Mouse (Mus musculus): Measurements from ENCODE around the gene Stk32b.

Stk32b gene

DNA sequence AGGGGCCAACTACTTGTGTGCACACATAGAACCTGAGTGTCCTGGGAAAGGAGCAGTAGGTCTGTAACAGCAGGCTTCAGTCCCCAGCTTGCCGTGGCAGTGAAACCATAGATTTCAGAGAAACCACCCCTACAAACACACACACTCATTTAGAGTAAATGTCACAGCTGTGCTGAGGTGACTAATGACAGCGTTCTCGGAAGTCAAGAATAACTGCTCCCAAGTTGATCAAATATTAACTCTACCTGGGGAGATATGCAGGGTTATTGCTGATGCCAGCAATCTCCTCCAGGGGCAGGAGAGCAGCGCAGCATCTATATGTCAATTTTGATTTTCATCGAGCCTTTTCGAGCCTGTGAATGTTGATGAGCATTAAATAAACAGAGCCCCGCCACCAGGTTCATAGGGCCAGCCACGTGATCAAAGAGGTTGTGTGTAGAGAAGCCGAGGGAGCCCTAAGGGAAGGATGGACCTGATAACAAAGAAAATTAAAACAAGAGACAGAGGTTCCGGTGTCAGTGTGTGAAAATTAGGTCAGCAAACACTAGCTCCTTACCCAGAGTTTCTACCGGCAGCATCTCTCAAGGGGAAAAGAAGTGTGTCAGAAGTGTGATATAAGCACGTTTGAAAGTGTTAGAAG, 210.0 kb downstream of the Stk32b start:
- no peak for DNase-seq

DNA sequence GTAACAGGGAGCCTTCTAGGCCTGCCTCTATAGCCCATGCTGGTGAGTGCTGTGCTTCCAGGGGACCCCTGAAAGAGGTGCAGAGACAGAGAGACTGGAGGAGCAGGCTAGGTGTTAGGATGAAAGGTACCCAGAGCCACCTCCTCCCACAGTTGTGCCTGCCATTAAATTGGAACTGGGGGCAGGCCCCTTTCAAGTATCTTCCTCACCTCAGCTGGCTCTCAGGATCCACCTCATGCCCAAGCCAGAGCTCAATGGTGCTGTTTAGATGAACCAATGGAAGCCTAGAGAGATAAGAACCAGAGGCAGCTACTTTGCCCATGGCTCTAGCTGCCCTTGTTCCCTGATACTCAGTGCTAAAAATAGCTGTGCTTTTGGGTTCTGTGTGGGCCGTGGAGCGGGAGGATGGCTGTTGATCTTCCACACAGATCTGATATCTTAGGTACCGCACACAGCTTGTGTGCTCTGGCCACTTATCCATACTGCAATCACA, 221.9 kb downstream of the Stk32b start:
- DNase-seq = no peak

DNA sequence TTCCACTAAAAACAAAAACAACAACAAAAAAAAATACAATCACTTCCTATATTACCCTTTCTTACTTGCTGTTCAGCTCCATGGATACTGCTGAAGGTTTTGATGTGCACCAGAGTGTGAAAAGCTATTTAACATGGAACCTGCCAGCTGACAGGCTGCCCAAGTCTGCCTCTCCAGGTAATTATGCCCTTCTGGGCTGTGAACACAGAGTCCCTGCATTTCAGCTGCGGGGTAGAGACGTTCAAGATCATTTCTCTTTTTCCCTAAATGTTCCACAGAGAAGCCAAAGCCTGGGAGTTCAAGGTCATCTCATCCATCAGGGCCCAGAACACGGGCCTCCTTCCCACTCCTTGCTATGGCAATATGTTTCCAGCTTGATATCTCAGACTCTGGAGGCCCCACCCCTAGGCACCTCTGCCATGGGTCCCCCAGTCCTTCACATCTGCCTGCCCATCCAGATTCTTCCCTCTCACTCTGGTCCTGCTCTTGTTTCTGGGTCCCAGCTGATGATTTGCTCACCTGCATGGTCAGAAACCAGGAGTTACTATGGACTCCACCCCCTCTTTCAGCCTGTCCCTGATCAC, 244.9 kb downstream of the Stk32b start:
- DNase-seq = peak; percentile 80 to 83

DNA sequence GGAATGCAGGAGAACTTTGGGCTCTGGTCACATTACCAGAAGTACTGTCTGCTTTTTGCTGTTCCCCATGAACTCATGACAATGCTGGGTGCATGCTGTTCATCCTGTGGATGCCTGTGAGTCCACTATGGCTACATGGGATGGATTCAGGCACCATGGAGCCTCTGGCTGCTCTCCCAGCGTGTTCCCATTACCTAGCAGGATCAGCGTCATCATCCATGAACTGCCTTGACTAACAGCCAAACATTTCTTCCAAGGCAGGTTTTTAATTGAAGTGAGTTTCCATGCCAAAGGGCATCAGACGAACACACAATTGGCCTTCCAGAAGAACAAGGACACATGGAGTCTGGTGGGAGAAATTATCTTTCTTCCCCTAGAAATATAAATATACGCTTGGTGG, 245.4 kb downstream of the Stk32b start:
- peak; percentile 73 to 76 for DNase-seq

DNA sequence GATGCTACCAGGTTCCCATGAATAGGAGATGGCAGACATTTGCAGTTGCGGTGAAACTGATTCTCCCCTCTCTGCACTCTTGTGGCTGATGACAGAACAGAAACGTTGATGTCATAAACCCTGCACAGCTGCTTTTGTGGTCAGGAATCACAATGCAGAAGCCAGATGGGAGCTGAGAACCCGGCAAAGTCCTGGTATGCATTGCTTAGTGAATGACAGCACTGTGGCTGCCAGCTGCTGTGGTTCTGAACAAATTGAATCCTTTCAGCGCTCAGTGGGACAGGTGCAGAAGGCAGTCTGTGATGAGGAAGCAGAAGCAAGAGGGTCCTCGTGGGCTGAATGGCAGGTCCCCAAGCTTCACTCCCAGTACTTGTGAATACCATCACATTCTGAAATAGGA, 247.9 kb downstream of the Stk32b start:
- no peak for DNase-seq

DNA sequence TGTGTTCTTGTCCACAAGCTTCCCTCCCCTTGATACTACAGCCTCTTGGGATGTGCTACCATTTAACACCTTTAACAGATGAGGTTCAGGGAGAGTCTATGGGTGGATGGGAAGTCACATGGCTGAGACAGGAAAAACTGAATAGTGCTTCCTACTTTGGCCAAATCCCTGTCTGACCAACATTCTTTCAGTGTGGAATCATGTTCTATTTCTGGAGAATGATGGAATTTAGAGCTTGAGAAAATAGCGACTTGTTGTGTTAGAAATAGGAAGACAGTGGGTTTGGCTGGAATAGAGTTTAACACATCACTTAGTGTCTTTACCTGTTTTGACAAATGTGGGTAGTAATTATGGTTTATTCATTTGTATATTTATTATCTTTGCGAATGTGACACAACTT, 249.3 kb downstream of the Stk32b start:
- DNase-seq = no peak

DNA sequence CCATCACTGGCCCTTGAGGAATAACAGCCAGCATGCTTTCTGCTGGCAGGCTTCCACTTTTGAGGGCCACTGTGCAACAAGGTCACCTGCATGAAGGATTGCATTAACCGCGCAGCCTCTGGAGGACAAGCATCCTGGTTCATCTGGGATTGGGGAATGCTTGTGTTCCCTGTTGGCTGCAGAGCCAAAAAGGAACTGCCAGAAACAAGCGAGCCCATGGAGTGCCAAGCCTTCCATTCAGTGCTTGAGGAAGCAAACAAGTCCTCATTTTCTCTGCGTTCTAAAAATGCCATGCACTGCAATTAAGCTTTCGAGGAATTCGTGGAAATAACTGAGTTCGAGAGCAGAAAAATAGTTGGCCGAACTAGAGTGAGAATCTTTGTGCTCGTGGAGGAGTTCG, 251.5 kb downstream of the Stk32b start:
- DNase-seq = peak in 1 of 2 experiments; percentile 7

DNA sequence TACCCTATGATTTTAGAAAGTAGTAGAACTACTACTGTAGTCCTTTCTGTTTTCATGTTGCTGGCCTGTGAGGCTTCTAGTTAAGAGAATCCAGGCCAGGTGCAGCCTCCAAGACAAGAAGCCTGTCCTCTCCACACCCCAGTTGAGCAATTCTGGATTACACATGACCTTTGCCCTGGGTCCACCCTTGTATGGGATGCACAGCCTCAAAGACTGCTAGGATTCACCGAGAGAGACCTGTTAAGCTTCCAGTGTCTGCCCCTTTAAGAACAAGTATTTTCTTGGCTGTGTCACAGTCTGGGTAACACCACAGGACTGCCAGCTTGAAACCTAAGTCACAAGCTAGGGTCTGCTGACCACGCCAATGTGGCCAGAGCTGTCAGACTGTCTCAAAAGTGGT, 258.7 kb downstream of the Stk32b start:
- DNase-seq = no peak

DNA sequence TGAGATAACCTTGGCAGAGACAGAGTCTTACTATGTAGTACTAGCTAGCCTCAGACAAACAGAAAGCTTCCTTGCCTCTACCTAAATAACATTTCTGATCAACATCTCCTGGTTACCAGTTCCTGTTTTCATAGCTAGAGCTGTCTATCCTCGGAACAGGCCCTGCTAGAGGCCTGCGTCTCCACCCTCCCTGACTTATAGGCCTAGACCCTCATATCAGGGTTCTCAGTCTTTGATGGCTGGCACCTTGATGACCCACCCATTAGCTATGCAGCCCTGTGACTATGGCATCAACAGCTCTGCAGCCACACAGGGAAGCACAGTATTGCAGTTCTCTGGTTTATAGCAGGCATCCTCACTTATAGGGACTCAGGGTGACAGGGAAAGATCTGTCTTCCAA, 259.1 kb downstream of the Stk32b start:
- no peak for DNase-seq

DNA sequence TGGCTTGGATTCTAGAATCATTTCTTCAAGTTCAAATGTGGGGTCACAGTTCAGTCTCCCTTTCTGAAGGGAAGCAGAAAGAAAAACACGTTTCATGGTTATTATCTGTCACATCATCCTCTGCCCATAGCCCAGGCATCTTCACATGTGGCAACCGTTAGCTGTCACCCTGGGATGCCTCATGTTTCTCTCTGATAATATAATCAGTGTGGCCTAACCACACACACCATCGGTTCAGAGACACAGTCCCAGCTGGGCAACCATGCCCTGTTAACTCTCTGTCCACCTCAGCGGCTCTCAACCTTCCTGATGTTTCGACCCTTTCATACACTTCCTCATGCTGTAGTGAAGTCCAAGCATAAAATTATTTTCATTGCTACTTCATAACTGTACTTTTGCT, 259.8 kb downstream of the Stk32b start:
- no peak for DNase-seq

DNA sequence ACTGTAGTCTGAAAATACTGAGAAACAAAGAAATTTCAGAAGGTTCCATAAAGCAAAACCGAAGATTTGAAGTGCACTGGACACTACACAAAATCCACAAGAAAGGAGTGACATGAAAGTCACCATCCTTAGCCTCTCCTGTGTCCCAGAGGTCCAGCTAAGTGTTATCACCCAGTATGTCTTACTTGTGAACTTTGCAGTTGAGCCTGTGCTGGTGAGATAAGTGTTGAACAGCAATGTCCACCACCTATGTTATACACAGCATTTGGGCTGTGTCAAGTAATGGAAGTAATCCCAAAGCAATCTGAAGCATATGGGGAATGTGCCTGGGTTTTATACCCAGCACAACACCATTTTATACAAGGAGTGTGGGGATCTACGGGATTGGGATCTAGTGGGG, 260.4 kb downstream of the Stk32b start:
- DNase-seq = no peak

DNA sequence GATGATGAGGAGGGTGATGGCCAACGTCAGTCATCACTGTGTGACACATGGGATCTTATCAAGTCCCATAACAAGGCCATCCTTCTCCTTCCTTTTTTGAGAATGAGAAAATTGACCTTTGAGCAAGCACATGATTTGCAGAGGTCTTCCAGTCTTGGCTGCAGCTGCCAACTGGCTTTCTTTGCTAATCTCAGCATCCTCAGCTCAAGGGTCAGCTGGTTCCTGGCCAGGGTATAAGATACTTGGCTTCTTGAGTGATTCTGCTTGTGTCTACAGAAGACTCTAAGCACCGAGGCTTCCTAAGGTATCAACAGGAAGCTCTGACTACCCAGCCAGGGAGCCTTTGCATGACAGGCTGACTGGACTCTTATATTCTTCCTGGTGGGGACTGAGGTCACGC, 269.4 kb downstream of the Stk32b start:
- no peak for DNase-seq

DNA sequence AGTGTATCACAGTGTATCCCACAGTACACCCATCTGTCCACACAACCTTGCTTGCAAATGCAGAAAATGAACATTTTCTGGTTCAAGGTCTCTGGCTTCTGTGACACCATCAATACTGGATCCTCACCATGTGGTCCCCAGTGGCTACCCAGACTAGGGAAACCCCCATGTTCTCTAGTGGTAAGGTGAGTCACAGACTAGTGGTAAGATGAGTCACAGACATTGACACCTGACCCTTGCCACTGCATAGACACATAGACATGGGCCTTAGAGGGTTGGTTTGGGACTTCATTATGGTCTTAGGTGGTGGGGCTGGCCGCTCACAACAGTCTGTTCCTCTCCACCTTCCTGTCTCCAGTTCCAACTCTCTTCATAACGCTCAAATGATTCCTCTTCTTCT, 274.2 kb downstream of the Stk32b start:
- no peak for DNase-seq

DNA sequence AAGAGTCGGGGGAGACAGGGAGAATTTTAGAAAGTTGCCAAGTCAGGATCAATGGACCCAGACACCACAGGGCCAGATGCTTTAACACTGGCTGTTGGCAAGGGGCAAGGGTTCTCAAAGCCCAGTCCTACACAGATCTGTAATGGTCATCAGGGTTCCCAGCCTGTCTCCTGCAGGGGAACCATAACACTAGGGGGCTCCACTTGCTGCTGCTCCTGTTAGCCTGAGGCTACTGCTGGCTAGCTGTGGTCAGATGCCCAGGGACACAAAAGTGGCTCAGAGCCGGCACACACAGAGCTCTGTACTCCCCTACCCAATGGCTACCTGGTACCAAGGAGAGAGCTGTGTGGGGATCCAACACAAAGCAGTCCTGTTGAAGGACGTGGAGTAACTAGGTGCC, 281.6 kb downstream of the Stk32b start:
- DNase-seq = peak; percentile 27 to 28

DNA sequence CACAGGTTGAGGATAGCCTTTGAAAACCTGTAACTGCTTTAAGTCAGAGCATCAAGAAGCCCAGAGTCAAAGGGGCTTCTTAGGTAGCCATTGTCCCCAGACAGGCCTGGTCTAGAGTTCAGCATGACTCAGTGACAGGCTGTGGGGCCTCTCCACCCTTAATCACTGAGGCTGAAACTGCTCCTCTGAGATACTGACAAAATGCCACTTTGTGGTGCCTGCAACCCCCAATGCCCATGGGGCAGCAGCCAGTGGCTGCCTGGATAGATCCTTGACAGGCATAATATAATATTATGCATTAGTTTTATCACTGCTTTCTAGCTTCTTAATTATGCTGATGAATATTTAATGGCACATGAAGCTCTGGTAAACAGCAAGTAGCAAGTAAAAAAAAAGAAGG, 289.8 kb downstream of the Stk32b start:
- no peak for DNase-seq

DNA sequence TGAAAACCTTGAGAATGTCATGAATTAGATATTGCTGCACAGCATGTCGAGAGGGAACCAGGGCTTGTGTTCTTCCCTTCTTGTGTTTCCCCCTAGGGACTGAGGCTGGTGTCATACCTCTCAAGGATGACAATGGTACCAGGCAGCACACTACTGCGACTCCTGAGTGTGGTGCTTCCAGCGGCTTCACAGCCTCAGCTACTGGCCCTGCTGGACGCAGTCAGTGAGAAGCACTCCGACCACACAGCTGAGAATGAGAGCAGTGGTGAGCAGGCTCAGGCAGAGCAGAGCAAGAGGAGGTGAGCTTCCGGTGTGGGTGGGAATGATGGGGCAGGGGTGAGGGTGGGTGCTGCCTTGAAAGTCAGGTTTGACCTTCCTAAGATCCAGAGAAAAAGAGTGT, 297.9 kb downstream of the Stk32b start:
- no peak for DNase-seq

Measured in cerebellum, postnatal 10 days (tissue).